Mouse (Mus musculus) CH12.LX (cell line): ENCODE results near the gene Med29. TPM values are rescaled to one million over a fixed set of nuclear protein-coding genes. Genes with fewer than 3 reads are reported as not detected.

Source experiments
- DNase-seq: peaks from one replicate; pipeline ENCODE4 v3.0.0-alpha.2; 2013; ENCODE audit errors: extremely low read depth
- H3K27ac ChIP-seq: 2 replicates; pipeline ENCODE4 v1.5.1; 2012; ENCODE audit warnings: low read depth, mild to moderate bottlenecking, control low read depth, moderate library complexity; ENCODE audit not compliant: insufficient read depth
- H3K27me3 ChIP-seq: replicated peaks from 2 replicates; pipeline ENCODE3; 2012; ENCODE audit warnings: inconsistent platforms
- H3K36me3 ChIP-seq, 2 experiments: replicated peaks in 1 of 2; 2 replicates each; pipeline versions ENCODE3 to v1.6.1; 2012; ENCODE audit warnings: inconsistent platforms in 1 of 2, low read length in 1 of 2, mild to moderate bottlenecking in 1 of 2, mixed read lengths in 1 of 2, moderate library complexity in 1 of 2; ENCODE audit not compliant: control insufficient read depth in 1 of 2, insufficient read depth in 1 of 2
- H3K4me1 ChIP-seq, 2 experiments: 2 replicates each; pipeline ENCODE4 v1.6.1; 2012; ENCODE audit warnings: inconsistent platforms in 1 of 2, moderate library complexity in 1 of 2; ENCODE audit not compliant: insufficient read depth in 2 of 2, control insufficient read depth in 1 of 2
- H3K4me2 ChIP-seq: 2 replicates; pipeline ENCODE4 v1.6.1; 2012; ENCODE audit warnings: low read depth, mild to moderate bottlenecking, control low read depth; ENCODE audit not compliant: poor library complexity, insufficient read depth, severe bottlenecking
- H3K4me3 ChIP-seq, 3 experiments: fragments of 150-350 bp in 1 of 3; sonication (generic) in 1 of 3; replicated peaks in 1 of 3; 2 replicates each; pipeline versions ENCODE3 to v1.5.1; 2011 to 2012; ENCODE audit warnings: low read depth in 2 of 3, low read length in 2 of 3, mild to moderate bottlenecking in 2 of 3, moderate library complexity in 2 of 3, control low read depth in 1 of 3, improper control_type of control experiment in 1 of 3, inconsistent platforms in 1 of 3, mixed read lengths in 1 of 3; ENCODE audit not compliant: poor library complexity in 1 of 3
- H3K79me2 ChIP-seq: replicated peaks from 2 replicates; pipeline ENCODE4 v1.6.1; 2012; ENCODE audit warnings: mild to moderate bottlenecking, moderate library complexity; ENCODE audit not compliant: control insufficient read depth, poor library complexity, insufficient read depth, severe bottlenecking; ENCODE audit errors: extremely low read depth
- H3K9ac ChIP-seq: 2 replicates; pipeline ENCODE4 v1.6.1; 2012; ENCODE audit warnings: low read depth, mild to moderate bottlenecking, control low read depth, moderate library complexity; ENCODE audit not compliant: insufficient read depth
- H3K9me3 ChIP-seq: replicated peaks from 2 replicates; pipeline ENCODE3; 2012; ENCODE audit warnings: low read length, inconsistent platforms, mixed read lengths
- BHLHE40 ChIP-seq: IDR thresholded peaks from 2 replicates; pipeline ENCODE4 v1.6.1; 2011; ENCODE audit warnings: mild to moderate bottlenecking, low read depth, low read length, improper control_type of control experiment
- CHD2 ChIP-seq: IDR thresholded peaks from 2 replicates; pipeline ENCODE4 v1.6.1; 2011; ENCODE audit warnings: low read length, improper control_type of control experiment
- CTCF ChIP-seq, 2 experiments: IDR thresholded peaks in 1 of 2; conservative IDR thresholded peaks in 1 of 2; 2 replicates each; pipeline ENCODE4 v1.5.1; 2011 to 2012; ENCODE audit warnings: low read depth in 2 of 2, low read length in 2 of 2, improper control_type of control experiment in 1 of 2, inconsistent platforms in 1 of 2, mild to moderate bottlenecking in 1 of 2, moderate library complexity in 1 of 2
- E2F4 ChIP-seq: IDR thresholded peaks from 2 replicates; pipeline ENCODE4 v1.6.1; 2011; ENCODE audit warnings: low read depth, low read length, improper control_type of control experiment; ENCODE audit not compliant: insufficient replicate concordance
- ELF1 ChIP-seq: IDR thresholded peaks from 2 replicates; pipeline ENCODE4 v1.6.1; 2014; ENCODE audit warnings: low read depth, mild to moderate bottlenecking, inconsistent platforms, low read length, improper control_type of control experiment
- EP300 ChIP-seq: IDR thresholded peaks from 2 replicates; pipeline ENCODE4 v1.6.1; 2011; ENCODE audit warnings: low read length, improper control_type of control experiment
- HCFC1 ChIP-seq: IDR thresholded peaks from 2 replicates; pipeline ENCODE4 v1.6.1; 2012; ENCODE audit warnings: low read depth, mild to moderate bottlenecking, inconsistent platforms, low read length, improper control_type of control experiment
- IRF4 ChIP-seq: IDR thresholded peaks from 2 replicates; pipeline ENCODE4 v1.6.1; 2014; ENCODE audit warnings: low read depth, mild to moderate bottlenecking, inconsistent platforms, low read length, improper control_type of control experiment
- JUND ChIP-seq: conservative IDR thresholded peaks from 2 replicates; pipeline ENCODE4 v1.6.1; 2011; ENCODE audit warnings: low read depth, low read length, improper control_type of control experiment
- KAT2A ChIP-seq: IDR thresholded peaks from 2 replicates; pipeline ENCODE4 v1.6.1; 2012; ENCODE audit warnings: low read length, improper control_type of control experiment, inconsistent platforms; ENCODE audit not compliant: insufficient replicate concordance
- MAFK ChIP-seq: IDR thresholded peaks from 2 replicates; pipeline ENCODE4 v1.6.1; 2011; ENCODE audit warnings: low read length, improper control_type of control experiment; ENCODE audit not compliant: insufficient replicate concordance
- MAX ChIP-seq: IDR thresholded peaks from 2 replicates; pipeline ENCODE4 v1.6.1; 2011; ENCODE audit warnings: low read length, improper control_type of control experiment
- MAZ ChIP-seq: IDR thresholded peaks from 2 replicates; pipeline ENCODE4 v1.6.1; 2012; ENCODE audit warnings: low read depth, mild to moderate bottlenecking, inconsistent platforms, low read length, improper control_type of control experiment, moderate library complexity
- MEF2A ChIP-seq: IDR thresholded peaks from 2 replicates; pipeline ENCODE4 v1.6.1; 2014; ENCODE audit warnings: low read depth, mild to moderate bottlenecking, inconsistent platforms, low read length, improper control_type of control experiment, borderline replicate concordance
- MXI1 ChIP-seq: IDR thresholded peaks from 2 replicates; pipeline ENCODE4 v1.6.1; 2011; ENCODE audit warnings: mild to moderate bottlenecking, low read depth, low read length, improper control_type of control experiment
- NELFE ChIP-seq: IDR thresholded peaks from 2 replicates; pipeline ENCODE4 v1.6.1; 2011; ENCODE audit warnings: low read depth, low read length, improper control_type of control experiment
- PAX5 ChIP-seq: IDR thresholded peaks from 2 replicates; pipeline ENCODE4 v1.6.1; 2012; ENCODE audit warnings: low read length, inconsistent platforms, mixed read lengths
- POLR2A ChIP-seq: IDR thresholded peaks from 2 replicates; pipeline ENCODE4 v1.6.1; 2011; ENCODE audit warnings: low read depth, mild to moderate bottlenecking, improper control_type of control experiment, low read length
- RAD21 ChIP-seq: IDR thresholded peaks from 2 replicates; pipeline ENCODE4 v1.6.1; 2011; ENCODE audit warnings: low read depth, mild to moderate bottlenecking, low read length, improper control_type of control experiment, moderate library complexity
- RCOR1 ChIP-seq: conservative IDR thresholded peaks from 2 replicates; pipeline ENCODE4 v1.6.1; 2012; ENCODE audit warnings: low read depth, mild to moderate bottlenecking, inconsistent platforms, low read length, improper control_type of control experiment
- SIN3A ChIP-seq: IDR thresholded peaks from 2 replicates; pipeline ENCODE4 v1.6.1; 2012; ENCODE audit warnings: low read length, improper control_type of control experiment, inconsistent platforms
- TBP ChIP-seq: conservative IDR thresholded peaks from 2 replicates; pipeline ENCODE4 v1.6.1; 2011; ENCODE audit warnings: low read depth, low read length, improper control_type of control experiment
- TCF12 ChIP-seq: IDR thresholded peaks from 2 replicates; pipeline ENCODE4 v1.6.1; 2014; ENCODE audit warnings: low read depth, mild to moderate bottlenecking, inconsistent platforms, low read length, improper control_type of control experiment
- UBTF ChIP-seq: IDR thresholded peaks from 2 replicates; pipeline ENCODE4 v1.6.1; 2012; ENCODE audit warnings: low read depth, mild to moderate bottlenecking, inconsistent platforms, low read length, improper control_type of control experiment, moderate library complexity
- ZC3H11A ChIP-seq: IDR thresholded peaks from 2 replicates; pipeline ENCODE4 v1.6.1; 2012; ENCODE audit warnings: low read depth, mild to moderate bottlenecking, inconsistent platforms, low read length, improper control_type of control experiment
- ZKSCAN1 ChIP-seq: IDR thresholded peaks from 2 replicates; pipeline ENCODE4 v1.6.1; 2012; ENCODE audit warnings: low read depth, inconsistent platforms, low read length, improper control_type of control experiment, borderline replicate concordance
- ZMIZ1 ChIP-seq: IDR thresholded peaks from 2 replicates; pipeline ENCODE4 v1.6.1; 2012; ENCODE audit warnings: low read depth, mild to moderate bottlenecking, inconsistent platforms, low read length, improper control_type of control experiment
- ZNF384 ChIP-seq: IDR thresholded peaks from 2 replicates; pipeline ENCODE4 v1.6.1; 2012; ENCODE audit warnings: low read depth, low read length, improper control_type of control experiment, inconsistent platforms
- dilution Hi-C: fragments of 300-500 bp; cut with MboI; formaldehyde crosslinking; loops from 2 replicates; pipeline ENCODE4 v1.14.3; 2020; ENCODE audit warnings: low sequenced_read_pairs; ENCODE audit not compliant: extremely low pct_unique_long_range_greater_than_20kb, extremely low pct_ligation_motif_present
- in situ Hi-C: fragments of 300-500 bp; cut with MboI; formaldehyde crosslinking; loops from 3 replicates; pipeline ENCODE4 v1.14.3; 2019; ENCODE audit warnings: low sequenced_read_pairs, low pct_ligation_motif_present, low pct_unique_long_range_greater_than_20kb, mixed read lengths
- polyA plus RNA-seq: library from polyadenylated mRNA; unstranded; fragments of >175 nt; gene quantifications from 2 replicates; pipeline ENCODE4 v1.2.1, GENCODE M21; 2012; ENCODE audit warnings: low read depth; ENCODE audit not compliant: insufficient read length
- total RNA-seq, 2 experiments: library from RNA; depleted of rRNA; stranded (reverse); fragments of 300-350 nt in 1 of 2; fragments of >200 nt in 1 of 2; gene quantifications; 2 replicates each; pipeline ENCODE4 v1.2.3; 2012 to 2014

Med29 gene
- total and polyA plus RNA-seq, 3 experiments: 19.8 to 26.9 (median 23.5) TPM

- no peaks in the 10 kb centered on the region for H3K27me3 ChIP-seq
- dilution Hi-C loops: no loop called here
- TF ChIP-seq TCF12: peak; percentile 31; the same call in 1 of the 2 replicates
- TF ChIP-seq IRF4: peak; percentile 24; the same call in 1 of the 2 replicates
- TF ChIP-seq ZKSCAN1: no peak
- no peak for TF ChIP-seq KAT2A
- TF ChIP-seq POLR2A: peak; percentile 70
- TF ChIP-seq ELF1: peak; percentile 89
- TF ChIP-seq MAZ: peak; percentile 94
- no peak for TF ChIP-seq JUND
- peak; percentile 8; the same call in 1 of the 2 replicates for TF ChIP-seq MAX
- 0 out of 2 replicates have a peak, but pooled peaks have one; percentile 20 for TF ChIP-seq ZMIZ1
- TF ChIP-seq SIN3A: peak; percentile 76
- TF ChIP-seq TBP: peak; percentile 53
- TF ChIP-seq CHD2: no peak; the same call in 1 of the 2 replicates
- TF ChIP-seq UBTF: 0 out of 2 replicates have a peak, but pooled peaks have one; percentile 57
- TF ChIP-seq NELFE: peak; percentile 67
- TF ChIP-seq HCFC1: peak; percentile 62
Observed at GRCm38 (mm10) chr7:28375176-28375921, 17.2 kb downstream of the Med29 start.

GRCm38 (mm10) chr7:28374647-28375046, 17.9 kb downstream of the Med29 start:
- peak overlapping the region in 2 of 3 experiments; percentile 57 to 72 for H3K4me3 ChIP-seq
- dilution Hi-C loops: no loop called here
- no peaks in the 10 kb centered on the region for H3K27me3 ChIP-seq
- peaks cover 27% of the 10 kb centered on the region for H3K79me2 ChIP-seq
- H3K36me3 ChIP-seq: peaks cover 9 to 22% of the 10 kb centered on the region in 2 experiments
- H3K9me3 ChIP-seq: no peaks in the 10 kb centered on the region
- peaks cover 9 to 51% of the 10 kb centered on the region in 2 experiments for H3K4me1 ChIP-seq
- no peak for TF ChIP-seq ZMIZ1
- no peak for TF ChIP-seq TCF12
- TF ChIP-seq ZC3H11A: no peak
- peak; percentile 9; the same call in 1 of the 2 replicates for TF ChIP-seq MAFK
- TF ChIP-seq E2F4: no peak
- TF ChIP-seq RCOR1: no peak
- no peak for TF ChIP-seq MEF2A
- TF ChIP-seq MXI1: no peak
- TF ChIP-seq ZNF384: peak; percentile 79
- no peak for TF ChIP-seq POLR2A
- TF ChIP-seq EP300: no peak
- peak; percentile 65 for TF ChIP-seq BHLHE40
- TF ChIP-seq RAD21: no peak
- TF ChIP-seq NELFE: no peak
- TF ChIP-seq CTCF (conservative IDR thresholded peaks at IDR 0.05 in 1 of 2, IDR thresholded peaks at IDR 0.05 in 1 of 2; ENCODE audit: low read depth in 2 of 2, low read length in 2 of 2): no peak
- no peak for TF ChIP-seq ELF1
- TF ChIP-seq TBP: no peak
- no peak for TF ChIP-seq SIN3A
- TF ChIP-seq PAX5: no peak
- H3K4me2 ChIP-seq: peak overlapping the region; percentile 24
- DNase-seq: no peak
- in situ Hi-C loops: no loop called here
- peak overlapping the region; percentile 87; the same call in 1 of the 2 replicates for H3K9ac ChIP-seq
- H3K27ac ChIP-seq: peak overlapping the region; percentile 7; the same call in 1 of the 2 replicates

More at GRCm38 (mm10) chr7:28375176-28375921, 17.2 kb downstream of the Med29 start:
- H3K36me3 ChIP-seq: peaks cover 9 to 17% of the 10 kb centered on the region in 2 experiments
- H3K27ac ChIP-seq: peak overlapping the region; percentile 94
- H3K4me2 ChIP-seq: peak overlapping the region; percentile 74
- in situ Hi-C loops: no loop called here
- peaks cover 27% of the 10 kb centered on the region for H3K79me2 ChIP-seq
- peaks cover 9 to 57% of the 10 kb centered on the region in 2 experiments for H3K4me1 ChIP-seq
- H3K9me3 ChIP-seq: no peaks in the 10 kb centered on the region
- DNase-seq: peak; percentile 94
- peak overlapping the region; percentile 87 for H3K9ac ChIP-seq
- peak overlapping the region; percentile 57 to 72 (median 59) for H3K4me3 ChIP-seq
